Mouse (Mus musculus) skeletal muscle tissue, adult 2 months (tissue): ENCODE measurements around the gene Nup210.
A peak's percentile ranks its signal among the peaks of the same experiment; 100 is the strongest.

Experiments used
- DNase-seq: peaks from one replicate; pipeline ENCODE4 v3.0.0-alpha.2; 2012; ENCODE audit warnings: low read depth, low spot score

Nup210 gene

GRCm38 (mm10) chr6:91020810-91021209 lies 95.8 kb downstream of the Nup210 start:
- no peak for DNase-seq

GRCm38 (mm10) chr6:91016600-91017230 lies 99.9 kb downstream of the Nup210 start:
- DNase-seq, result no peak

- no peak for DNase-seq
Observed at GRCm38 (mm10) chr6:91014198-91014958, 102.3 kb downstream of the Nup210 start.

- no peak for DNase-seq
Observed at GRCm38 (mm10) chr6:91012458-91012857, 104.2 kb downstream of the Nup210 start.

GRCm38 (mm10) chr6:91011568-91011967 lies 105.1 kb downstream of the Nup210 start:
- DNase-seq, result no peak

GRCm38 (mm10) chr6:91008284-91008830 lies 108.3 kb downstream of the Nup210 start:
- DNase-seq, result no peak

GRCm38 (mm10) chr6:91007207-91007606 lies 109.4 kb downstream of the Nup210 start:
- DNase-seq, result no peak

- DNase-seq, result no peak
Observed at GRCm38 (mm10) chr6:91004157-91004556, 112.5 kb downstream of the Nup210 start.

GRCm38 (mm10) chr6:91003310-91003995 lies 113.2 kb downstream of the Nup210 start:
- DNase-seq, result no peak

GRCm38 (mm10) chr6:91001566-91001965 lies 115.1 kb downstream of the Nup210 start:
- DNase-seq, result no peak

- no peak for DNase-seq
Observed at GRCm38 (mm10) chr6:91000819-91001525, 115.7 kb downstream of the Nup210 start.

GRCm38 (mm10) chr6:90999176-90999575 lies 117.5 kb downstream of the Nup210 start:
- no peak for DNase-seq

GRCm38 (mm10) chr6:90997025-90997424 lies 119.6 kb downstream of the Nup210 start:
- DNase-seq, result no peak

- DNase-seq, result no peak
Observed at GRCm38 (mm10) chr6:90996181-90996580, 120.4 kb downstream of the Nup210 start.

- DNase-seq, result peak; percentile 56
Observed at GRCm38 (mm10) chr6:90988648-90989317, 127.8 kb downstream of the Nup210 start, which contains the start of gene Iqsec1. Iqsec1 (minus strand) TSS chr6:90988685.

GRCm38 (mm10) chr6:90988299-90988625 lies 128.4 kb downstream of the Nup210 start:
- DNase-seq, result no peak

- no peak for DNase-seq
Observed at GRCm38 (mm10) chr6:90987561-90988298, 128.9 kb downstream of the Nup210 start.

GRCm38 (mm10) chr6:90984101-90984500 lies 132.5 kb downstream of the Nup210 start:
- no peak for DNase-seq

GRCm38 (mm10) chr6:90974279-90974678 lies 142.3 kb downstream of the Nup210 start:
- DNase-seq, result no peak

GRCm38 (mm10) chr6:90969341-90969871 lies 147.2 kb downstream of the Nup210 start:
- no peak for DNase-seq
